Comparison of ENCODE assay signal across 8 mouse cellular contexts in the genomic region with DNA sequence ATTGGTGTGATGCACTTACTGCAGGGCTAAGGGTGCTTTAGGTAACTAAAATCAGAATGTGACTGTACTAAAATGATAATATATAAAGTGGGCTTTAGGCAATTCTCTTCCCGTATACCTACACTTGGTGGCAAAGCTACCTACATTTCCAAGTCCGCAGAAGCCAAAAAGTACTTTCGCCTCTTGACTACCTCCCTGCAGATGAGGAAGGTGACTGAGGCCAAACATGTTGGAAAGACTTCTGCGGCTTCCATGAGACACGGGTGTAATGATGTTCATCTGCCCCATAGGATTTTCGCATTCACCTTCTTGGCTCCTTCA. TPM values are rescaled to one million over a fixed set of nuclear protein-coding genes. Genes with fewer than 3 reads are reported as not detected.
DNase-seq lines count a peak whose midpoint lies in the region; ATAC-seq and TF ChIP-seq lines count a peak whose summit lies in the region.

No protein-coding gene starts in this region.

- H3K27ac ChIP-seq in neural tube, embryonic 11.5 days (ENCODE audit: low read depth, low read length): peak overlapping the region; percentile 83
- H3K27ac ChIP-seq in forebrain, embryonic 12.5 days: peak overlapping the region; percentile 87
- H3K27ac ChIP-seq in limb, embryonic 14.5 days (replicated peaks; ENCODE audit: low read depth, low read length): peak overlapping the region; percentile 63
- H3K27ac ChIP-seq in stomach, embryonic 14.5 days (ENCODE audit: low read length): peak overlapping the region; percentile 79

- H3K4me1 ChIP-seq in neural tube, embryonic 11.5 days (ENCODE audit: control insufficient read depth, insufficient read depth, low read length): peaks cover 30% of the 10 kb centered on the region
- peaks cover 47% of the 10 kb centered on the region for H3K4me1 ChIP-seq in forebrain, embryonic 12.5 days
- peaks cover 17% of the 10 kb centered on the region for H3K4me1 ChIP-seq in limb, embryonic 14.5 days (ENCODE audit: control insufficient read depth, insufficient read depth, low read length)
- H3K4me1 ChIP-seq in stomach, embryonic 14.5 days (ENCODE audit: control insufficient read depth, insufficient read depth, low read length): peaks cover 25% of the 10 kb centered on the region

- TF ChIP-seq POLR2A in limb, embryonic 14.5 days (IDR thresholded peaks at IDR 0.05; ENCODE audit: borderline replicate concordance, extremely low read depth, insufficient read depth, insufficient read length): no peak

- H3K9me3 ChIP-seq in neural tube, embryonic 11.5 days (ENCODE audit: control insufficient read depth, low read length): no peaks in the 10 kb centered on the region
- H3K9me3 ChIP-seq in forebrain, embryonic 12.5 days: no peaks in the 10 kb centered on the region
- no peaks in the 10 kb centered on the region for H3K9me3 ChIP-seq in limb, embryonic 14.5 days (ENCODE audit: control insufficient read depth, low read length)
- H3K9me3 ChIP-seq in stomach, embryonic 14.5 days (ENCODE audit: control insufficient read depth, low read depth, low read length): no peaks in the 10 kb centered on the region

- 11% methylated on average over 6 of the region's 6 CpGs for WGBS in neural tube, embryonic 11.5 days
- 12% methylated on average over 6 of the region's 6 CpGs for WGBS in forebrain, embryonic 12.5 days
- 12% methylated on average over 6 of the region's 6 CpGs for WGBS in limb, embryonic 14.5 days
- WGBS in stomach, embryonic 14.5 days: 13% methylated on average over 6 of the region's 6 CpGs

- H3K36me3 ChIP-seq in neural tube, embryonic 11.5 days (ENCODE audit: control insufficient read depth, insufficient read depth, low read length): no peaks in the 10 kb centered on the region
- H3K36me3 ChIP-seq in forebrain, embryonic 12.5 days (replicated peaks): peaks cover 4% of the 10 kb centered on the region
- H3K36me3 ChIP-seq in limb, embryonic 14.5 days (ENCODE audit: control insufficient read depth, insufficient read depth, low read length): peaks cover 17% of the 10 kb centered on the region
- no peaks in the 10 kb centered on the region; the same call in 1 of the 2 replicates for H3K36me3 ChIP-seq in stomach, embryonic 14.5 days (ENCODE audit: control insufficient read depth, insufficient read depth, low read length)

- DNase-seq in neural tube, embryonic 11.5 days (ENCODE audit: low spot score): no peak
- no peak for DNase-seq in neural tube, embryonic 10.5 days (ENCODE audit: extremely low spot score, low spot score)
- no peak for DNase-seq in limb, embryonic 14.5 days (ENCODE audit: low spot score)
- no peak for DNase-seq in right cerebral cortex, adult 18-20 months
- no peak for DNase-seq in urinary bladder, postnatal 36 days (ENCODE audit: low spot score in 2 of 2)
- DNase-seq in Muller cell, postnatal 12 days (ENCODE audit: inconsistent ontology term): no peak

- peak overlapping the region; percentile 87 for H3K4me3 ChIP-seq in neural tube, embryonic 11.5 days (ENCODE audit: low read depth, low read length)
- H3K4me3 ChIP-seq in forebrain, embryonic 12.5 days (replicated peaks): peak overlapping the region; percentile 96
- H3K4me3 ChIP-seq in limb, embryonic 14.5 days (replicated peaks; ENCODE audit: low read length): peak overlapping the region; percentile 77
- H3K4me3 ChIP-seq in stomach, embryonic 14.5 days (ENCODE audit: low read depth, low read length): peak overlapping the region; percentile 83

- H3K27me3 ChIP-seq in neural tube, embryonic 11.5 days (ENCODE audit: control insufficient read depth, insufficient read depth, low read length): no peaks in the 10 kb centered on the region
- H3K27me3 ChIP-seq in forebrain, embryonic 12.5 days: no peaks in the 10 kb centered on the region
- H3K27me3 ChIP-seq in limb, embryonic 14.5 days (ENCODE audit: control insufficient read depth, insufficient read depth, low read length): no peaks in the 10 kb centered on the region
- no peaks in the 10 kb centered on the region for H3K27me3 ChIP-seq in stomach, embryonic 14.5 days (ENCODE audit: control insufficient read depth, insufficient read depth, low read length)

- peak overlapping the region; percentile 66 for H3K4me2 ChIP-seq in neural tube, embryonic 11.5 days (ENCODE audit: low read depth)
- peak overlapping the region; percentile 82 for H3K4me2 ChIP-seq in forebrain, embryonic 12.5 days
- peak overlapping the region; percentile 94 for H3K4me2 ChIP-seq in limb, embryonic 14.5 days (replicated peaks; ENCODE audit: low read depth, low read length, severe bottlenecking)
- H3K4me2 ChIP-seq in stomach, embryonic 14.5 days (replicated peaks; ENCODE audit: low read depth, low read length): peak overlapping the region; percentile 90

- H3K9ac ChIP-seq in neural tube, embryonic 11.5 days (ENCODE audit: low read length): peak overlapping the region; percentile 59
- peak overlapping the region; percentile 97 for H3K9ac ChIP-seq in forebrain, embryonic 12.5 days
- H3K9ac ChIP-seq in limb, embryonic 14.5 days (ENCODE audit: low read depth, low read length, severe bottlenecking): peak overlapping the region; percentile 71
- peak overlapping the region; percentile 41 for H3K9ac ChIP-seq in stomach, embryonic 14.5 days (replicated peaks; ENCODE audit: low read depth, low read length)

- ATAC-seq in neural tube, embryonic 11.5 days (ENCODE audit: insufficient read depth, low FRiP score, low TSS enrichment): peak; percentile 0; the same call in 1 of the 2 replicates
- no peak for ATAC-seq in forebrain, embryonic 12.5 days (ENCODE audit: low FRiP score)
- ATAC-seq in limb, embryonic 14.5 days (ENCODE audit: low FRiP score, low read depth): no peak
- ATAC-seq in stomach, embryonic 14.5 days (ENCODE audit: insufficient number of reproducible peaks, insufficient read depth, low FRiP score, low read depth): no peak

RNA-seq across cellular contexts. Expression of gene Sort1, which starts 0.7 kb away (rescaled TPM):
- polyA plus RNA-seq in neural tube, embryonic 11.5 days (2014; fragmentation: Nextera tagmentation; extraction: Ambion mirVana): 30.2 and 32.7 TPM in 2 replicates
- 23.3 and 30.8 TPM in 2 replicates for polyA plus RNA-seq in forebrain, embryonic 12.5 days (2016; fragmentation: Nextera tagmentation; extraction: Ambion mirVana)
- polyA plus RNA-seq in limb, embryonic 14.5 days (2012; rRNA removed): 30.4 and 35.6 TPM in 2 replicates
- 17.9 and 19.1 TPM in 2 replicates for polyA plus RNA-seq in limb, embryonic 14.5 days (2014; fragmentation: Nextera tagmentation; extraction: Ambion mirVana)
- polyA plus RNA-seq in stomach, embryonic 14.5 days (2014; fragmentation: Nextera tagmentation; extraction: Ambion mirVana): 12.3 and 12.9 TPM in 2 replicates

RNA-seq across cellular contexts. Expression of gene Psma5, which starts 26.5 kb away (rescaled TPM):
- polyA plus RNA-seq in neural tube, embryonic 11.5 days (2014; fragmentation: Nextera tagmentation; extraction: Ambion mirVana): 294 and 297 TPM in 2 replicates
- polyA plus RNA-seq in forebrain, embryonic 12.5 days (2016; fragmentation: Nextera tagmentation; extraction: Ambion mirVana): 229 and 241 TPM in 2 replicates
- 148 and 177 TPM in 2 replicates for polyA plus RNA-seq in limb, embryonic 14.5 days (2012; rRNA removed)
- 301 and 312 TPM in 2 replicates for polyA plus RNA-seq in limb, embryonic 14.5 days (2014; fragmentation: Nextera tagmentation; extraction: Ambion mirVana)
- polyA plus RNA-seq in stomach, embryonic 14.5 days (2014; fragmentation: Nextera tagmentation; extraction: Ambion mirVana): 280 and 294 TPM in 2 replicates

RNA-seq across cellular contexts. Expression of gene Sypl2, which starts 56.8 kb away (rescaled TPM):
- polyA plus RNA-seq in neural tube, embryonic 11.5 days (2014; fragmentation: Nextera tagmentation; extraction: Ambion mirVana): 0.46 and 0.76 TPM in 2 replicates
- polyA plus RNA-seq in forebrain, embryonic 12.5 days (2016; fragmentation: Nextera tagmentation; extraction: Ambion mirVana): 2.6 and 2.8 TPM in 2 replicates
- 3.7 and 4.0 TPM in 2 replicates for polyA plus RNA-seq in limb, embryonic 14.5 days (2012; rRNA removed)
- 2.1 and 2.7 TPM in 2 replicates for polyA plus RNA-seq in limb, embryonic 14.5 days (2014; fragmentation: Nextera tagmentation; extraction: Ambion mirVana)
- 0.24 and 0.30 TPM in 2 replicates for polyA plus RNA-seq in stomach, embryonic 14.5 days (2014; fragmentation: Nextera tagmentation; extraction: Ambion mirVana)

Comparison
In these comparisons a context has a peak if more than half of its experiments do, and no peak if none do; other contexts are left out.
1. H3K9ac ChIP-seq: peak in every context shown above with its lines; median percentile 97 in forebrain, embryonic 12.5 days; 71 in limb, embryonic 14.5 days; 59 in neural tube, embryonic 11.5 days; 41 in stomach, embryonic 14.5 days.